Mouse (Mus musculus): Measurements from ENCODE around the gene a.

DNA sequence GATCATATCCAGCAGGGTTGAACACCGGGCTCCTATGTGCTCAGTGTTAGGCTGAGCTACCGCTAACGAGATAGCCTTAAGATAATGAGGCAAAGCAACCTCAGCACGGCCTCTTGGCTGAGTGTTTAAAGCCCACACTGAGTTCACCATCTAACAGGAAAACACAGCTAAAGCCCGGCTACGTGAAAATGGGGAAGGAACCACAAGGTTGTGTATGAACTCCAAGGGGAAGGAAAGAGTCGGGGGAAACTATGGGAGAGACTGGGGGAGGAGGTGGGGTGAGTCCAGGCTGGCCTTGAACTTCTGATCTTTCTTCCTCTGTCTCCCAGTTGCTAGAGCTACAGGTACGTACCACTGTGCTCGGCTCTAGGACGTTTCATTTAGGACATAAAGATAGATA lies 150.8 kb downstream of the a start:
- TF ChIP-seq CTCF (IDR thresholded peaks at IDR 0.05; ENCODE audit: control insufficient read depth, insufficient read depth, low read length) (no peak), POLR2A (IDR thresholded peaks at IDR 0.05; ENCODE audit: borderline replicate concordance, control insufficient read depth, low read depth, low read length) (no peak)

All from bone marrow, adult 2 months (tissue).